Mouse (Mus musculus) brown adipose tissue, adult 24 weeks (tissue): ENCODE data around the gene Rab17. TPM values are rescaled to one million over a fixed set of nuclear protein-coding genes. Genes with fewer than 3 reads are reported as not detected.
A peak's percentile ranks its signal among the peaks of the same experiment; 100 is the strongest.

ENCODE experiments used
- H3K27ac ChIP-seq: fragments of 200-500 bp; replicated peaks from 2 replicates; pipeline ENCODE4 v1.5.1; 2012; ENCODE audit warnings: low read depth, mild to moderate bottlenecking, low read length
- H3K4me1 ChIP-seq: fragments of 200-500 bp; 2 replicates; pipeline ENCODE4 v1.6.1; 2012; ENCODE audit warnings: low read length, mixed read lengths; ENCODE audit not compliant: control insufficient read depth, insufficient read depth, insufficient read length
- H3K4me3 ChIP-seq: fragments of 200-500 bp; 2 replicates; pipeline ENCODE4 v1.5.1; 2012; ENCODE audit warnings: low read depth, mild to moderate bottlenecking, low read length, moderate library complexity; ENCODE audit not compliant: insufficient read depth
- polyA plus RNA-seq: library from polyadenylated mRNA; stranded (reverse); fragments of >200 nt; gene quantifications from 2 replicates; pipeline ENCODE4 v1.2.4, GENCODE M21; 2012; ENCODE audit not compliant: missing spikeins, insufficient read depth, insufficient read length

Rab17 gene
- polyA plus RNA-seq, 1 experiment = not detected

DNA sequence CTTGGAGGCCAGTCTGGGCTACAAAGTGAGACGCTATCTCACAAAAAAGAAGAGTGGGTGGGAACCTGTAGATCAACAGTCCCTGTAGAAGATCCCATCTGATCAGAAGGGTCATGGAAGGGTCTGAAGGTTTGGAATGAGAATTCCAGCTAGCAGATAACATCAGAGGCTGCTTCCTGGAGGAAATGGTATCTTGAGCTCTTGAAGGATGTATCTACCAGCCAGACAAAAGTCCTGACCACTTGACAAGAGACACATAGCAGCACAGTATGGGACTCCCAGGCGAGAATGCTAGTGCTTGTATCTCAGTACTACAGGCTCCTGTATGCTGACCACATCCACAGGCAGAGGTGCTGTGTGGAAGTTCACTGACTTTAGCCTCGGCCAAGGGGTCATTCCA lies 31.6 kb upstream of the Rab17 start:
- H3K4me3 ChIP-seq = no peak overlapping the region
- no peak overlapping the region for H3K27ac ChIP-seq
- peaks cover 33% of the 10 kb centered on the region for H3K4me1 ChIP-seq

DNA sequence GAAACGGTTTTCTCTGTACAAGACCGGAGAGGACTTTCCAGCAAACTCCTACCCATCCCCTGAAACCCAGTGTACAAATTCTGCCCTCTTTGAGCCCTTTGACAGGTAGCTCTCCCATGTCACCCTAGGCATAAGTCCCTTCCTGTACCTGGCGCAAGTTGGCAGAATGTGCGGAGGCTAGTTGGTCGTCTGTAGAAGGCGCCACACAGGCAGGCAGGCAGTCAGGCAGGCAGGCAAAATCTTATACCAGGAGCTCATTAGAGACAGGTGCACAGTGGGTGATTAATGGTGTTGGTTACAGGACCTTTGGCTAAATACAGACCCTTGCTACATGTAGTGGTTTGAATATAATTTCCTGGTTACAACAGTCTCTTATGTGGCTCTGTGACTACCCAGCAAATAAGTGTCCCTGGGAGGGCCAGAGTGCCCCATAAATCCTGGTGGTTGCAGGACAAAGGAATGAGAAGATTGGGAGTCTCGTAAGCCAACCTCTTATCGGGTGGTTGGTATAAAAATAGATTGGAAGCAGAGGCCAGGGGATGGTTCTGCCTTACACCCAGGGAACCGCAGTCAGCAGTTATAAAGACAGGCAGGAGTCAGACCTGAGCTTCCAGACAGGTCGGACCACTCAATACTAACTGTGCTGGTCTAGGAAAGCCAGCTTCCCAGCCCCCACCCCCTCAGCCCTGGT lies 30.6 kb upstream of the Rab17 start:
- H3K4me1 ChIP-seq = peaks cover 33% of the 10 kb centered on the region
- H3K27ac ChIP-seq = no peak overlapping the region
- peak overlapping the region; percentile 91 for H3K4me3 ChIP-seq

DNA sequence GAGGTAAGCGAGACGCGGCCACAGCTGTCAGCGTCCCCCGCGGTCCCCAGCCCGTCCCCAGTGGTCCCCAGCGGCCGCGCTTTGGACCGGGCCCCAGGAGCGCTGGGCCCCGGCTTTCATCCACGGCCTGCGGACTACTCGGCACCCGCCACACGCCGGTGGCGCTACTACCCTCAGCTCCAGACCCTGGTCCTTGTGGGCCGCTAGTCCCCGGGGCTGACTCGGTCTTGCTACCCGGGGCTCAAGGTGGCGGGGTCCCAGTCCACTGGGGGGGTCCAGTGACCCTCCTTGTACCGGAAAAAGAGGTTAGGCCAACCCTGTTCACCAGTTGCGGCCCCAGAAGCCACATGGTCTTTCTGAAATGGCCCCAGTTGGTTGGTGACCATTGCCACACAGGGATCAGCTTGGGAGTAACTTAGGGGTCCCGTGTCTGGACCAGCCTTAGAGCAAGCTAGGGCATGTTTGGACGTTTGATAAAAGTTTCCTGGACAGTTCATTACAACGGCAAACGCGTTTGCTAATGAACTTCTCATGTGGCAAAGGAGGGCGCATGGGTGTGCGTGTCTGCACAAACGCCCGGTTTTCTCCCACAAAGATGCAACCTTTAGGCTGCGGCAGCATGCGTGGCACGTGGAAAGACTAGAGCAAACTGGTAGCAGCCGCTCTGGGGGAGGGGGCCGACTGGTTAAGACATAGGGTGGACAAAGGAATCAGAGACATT lies 29.6 kb upstream of the Rab17 start:
- 0 out of 2 replicates have a peak overlapping the region, but pooled peaks have one; percentile 24 for H3K27ac ChIP-seq
- peaks cover 33% of the 10 kb centered on the region for H3K4me1 ChIP-seq
- H3K4me3 ChIP-seq = peak overlapping the region; percentile 91

DNA sequence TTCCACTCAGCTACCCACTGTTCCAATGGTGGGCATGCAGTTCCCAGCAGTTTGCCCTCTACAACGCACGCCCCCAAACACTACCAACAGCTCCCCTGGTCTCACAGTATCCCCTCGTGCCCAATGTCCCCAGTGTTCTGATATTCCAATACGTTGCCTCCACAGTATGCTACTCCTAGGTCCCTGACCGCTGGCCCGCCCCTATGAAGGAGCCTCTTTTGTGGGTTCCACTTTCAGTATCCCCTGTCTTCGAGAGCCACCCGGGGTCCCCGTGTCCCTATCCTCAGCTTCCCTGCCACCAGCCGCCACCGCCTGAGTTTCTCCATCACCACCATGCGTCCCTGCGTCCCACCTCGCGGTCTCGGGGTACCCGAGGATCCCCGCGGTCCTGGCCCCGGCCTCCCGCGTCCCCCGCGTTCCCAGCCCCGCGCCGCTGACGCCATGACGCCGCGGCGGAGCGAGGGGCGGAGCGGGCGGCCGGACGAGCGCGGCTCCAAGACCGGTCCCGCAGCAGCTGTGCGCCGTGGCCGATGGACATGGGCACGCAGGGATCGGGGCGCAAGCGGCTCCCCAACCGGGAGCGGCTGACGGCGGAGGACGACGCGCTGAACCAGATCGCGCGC lies 28.9 kb upstream of the Rab17 start, which contains the start of gene Lrrfip1:
Gene Lrrfip1, plus strand, starts transcription at position 470 of the 623 bp plus-strand sequence.
- peak within 1 kb of the TSS; percentile 75 for H3K27ac ChIP-seq
- peaks cover 28% of the 10 kb centered on the region for H3K4me1 ChIP-seq
- H3K4me3 ChIP-seq = peak within 1 kb of the TSS; percentile 91

DNA sequence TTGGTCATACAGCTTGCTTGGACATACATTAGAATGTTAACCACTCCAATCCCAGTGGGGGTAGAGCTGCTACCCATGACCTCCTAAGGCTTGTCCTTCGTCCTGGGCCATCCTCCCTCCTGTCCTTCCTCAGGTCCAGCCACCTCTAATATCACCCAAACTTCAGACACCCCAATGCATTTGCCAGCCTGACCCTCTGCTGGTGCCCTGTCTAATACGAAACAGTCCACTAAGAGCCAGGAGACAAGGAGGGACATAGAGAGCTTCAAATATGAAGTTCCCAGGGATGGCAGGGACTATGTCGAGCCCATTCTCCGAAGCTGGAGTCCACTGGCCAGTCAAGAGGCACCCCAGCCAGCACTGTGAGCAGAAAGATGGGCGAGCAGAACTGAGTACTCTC lies 28.2 kb upstream of the Rab17 start:
- Histone ChIP-seq H3K4me1 (peaks cover 20% of the 10 kb centered on the region), H3K27ac (no peak overlapping the region), H3K4me3 (peak overlapping the region; percentile 91; the same call in 1 of the 2 replicates)

DNA sequence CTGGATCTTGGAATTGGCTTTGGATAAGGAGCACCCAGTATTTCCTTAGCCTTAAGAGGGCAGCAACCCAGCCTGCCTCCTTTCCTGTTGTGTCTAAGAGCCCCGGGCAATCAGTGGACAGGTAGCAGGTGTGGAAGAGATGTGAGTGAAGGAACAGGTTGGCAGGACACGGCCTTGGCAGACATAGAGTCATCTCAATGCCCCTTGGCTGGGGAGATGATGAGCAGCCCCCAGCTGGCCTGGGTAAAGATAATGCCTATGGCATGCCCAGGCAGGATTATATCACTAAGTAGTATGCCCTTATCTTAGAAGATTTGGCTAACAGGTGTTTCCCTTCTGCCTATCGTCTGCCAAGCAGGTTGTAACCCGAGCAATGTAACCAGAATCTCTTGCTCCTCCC lies 27.7 kb upstream of the Rab17 start:
- no peak overlapping the region for H3K4me3 ChIP-seq
- peaks cover 16% of the 10 kb centered on the region for H3K4me1 ChIP-seq
- no peak overlapping the region for H3K27ac ChIP-seq

DNA sequence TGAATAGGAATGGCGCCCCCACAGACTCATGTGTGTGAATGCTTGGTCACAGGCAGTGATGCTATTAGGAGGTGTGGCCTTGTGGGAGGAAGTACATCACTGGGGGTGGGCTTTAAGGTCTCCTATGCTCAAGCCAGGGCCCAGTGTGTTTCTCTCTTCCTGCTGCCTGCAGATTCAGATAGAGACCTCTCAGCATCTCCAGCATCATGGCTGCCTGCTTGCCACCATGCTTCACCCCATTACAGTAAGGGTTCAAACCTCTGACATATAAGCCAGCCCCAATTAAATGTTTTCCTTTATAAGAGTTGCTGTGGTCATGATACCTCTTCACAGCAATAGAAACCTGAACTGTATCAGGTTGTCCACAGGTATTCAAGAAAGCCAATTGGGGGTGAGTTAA lies 26.5 kb upstream of the Rab17 start:
- Histone ChIP-seq H3K4me3 (no peak overlapping the region), H3K27ac (no peak overlapping the region), H3K4me1 (peaks cover 6% of the 10 kb centered on the region)

DNA sequence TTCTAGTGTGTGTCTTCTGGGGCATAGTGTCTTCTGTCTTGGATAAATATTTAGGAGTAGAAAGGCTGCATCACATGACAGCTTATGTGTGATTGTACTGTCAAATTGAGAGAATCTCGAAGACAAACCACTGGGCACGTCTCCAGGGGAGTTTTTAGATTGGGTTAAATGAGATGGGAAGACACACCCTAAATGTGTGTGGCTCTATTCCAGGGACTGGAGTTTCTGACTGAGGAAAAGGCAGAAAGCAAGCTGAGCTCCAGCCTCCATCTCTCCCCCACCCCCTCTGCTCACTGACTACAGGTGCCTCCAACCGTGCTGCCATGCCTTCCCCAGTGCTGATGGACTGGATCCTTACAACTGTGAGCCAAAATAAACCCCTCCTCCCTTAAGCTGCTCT lies 11.9 kb upstream of the Rab17 start:
- Histone ChIP-seq H3K4me3 (no peak overlapping the region), H3K27ac (peak overlapping the region; percentile 55; the same call in 1 of the 2 replicates), H3K4me1 (peaks cover 2% of the 10 kb centered on the region)

DNA sequence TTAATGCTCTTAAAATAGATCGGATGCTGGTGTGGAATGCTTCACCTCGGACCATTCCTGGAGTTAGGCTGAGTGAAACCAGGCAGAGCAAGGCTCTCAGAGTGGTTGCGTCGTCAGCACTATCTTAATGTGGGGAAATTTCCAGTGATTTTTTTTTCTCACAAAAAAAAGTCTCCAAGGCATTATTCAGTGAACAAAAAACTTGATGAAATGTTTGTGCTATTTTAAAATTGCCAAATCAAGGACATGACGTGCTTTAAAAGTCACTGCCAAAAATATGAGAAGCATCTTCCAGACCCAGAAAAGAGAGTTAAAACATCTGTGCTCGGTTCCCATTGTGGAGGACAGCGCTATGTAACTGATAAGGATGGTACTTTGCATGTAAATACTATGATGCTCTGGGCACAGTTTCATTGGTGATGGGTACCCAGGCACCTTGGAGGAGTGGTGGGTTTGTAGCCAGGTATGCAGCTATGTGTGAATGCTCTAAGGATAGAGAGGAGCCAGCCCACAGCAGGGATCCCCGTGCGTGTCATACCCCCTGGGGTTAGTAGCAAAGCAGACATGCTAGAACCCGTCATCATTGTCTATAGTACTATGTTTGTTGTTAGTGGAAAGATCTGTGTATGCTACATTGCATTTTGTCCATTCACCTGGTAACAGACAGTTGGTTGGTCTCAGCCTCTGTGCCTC lies 11.3 kb upstream of the Rab17 start:
- Histone ChIP-seq H3K27ac (peak overlapping the region; percentile 55), H3K4me1 (peaks cover 2% of the 10 kb centered on the region), H3K4me3 (no peak overlapping the region)

DNA sequence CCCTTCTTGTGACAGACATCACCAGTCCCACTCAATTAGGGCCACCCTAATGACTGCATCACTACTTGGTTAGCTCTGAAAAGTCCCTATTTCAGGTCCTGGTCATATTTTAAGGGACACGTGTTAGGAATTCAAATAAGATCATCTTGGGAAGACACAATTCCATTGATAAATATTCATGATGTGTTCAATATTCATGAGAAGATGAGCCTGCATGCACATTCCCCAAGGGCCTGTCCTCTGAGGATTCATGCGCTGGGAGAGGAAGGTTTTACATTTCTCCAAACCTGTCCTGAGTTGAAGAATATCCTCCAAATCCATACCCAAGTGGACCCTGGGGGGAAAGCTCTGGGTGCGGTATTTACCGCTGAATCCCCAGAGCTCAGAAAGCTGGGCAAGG lies 6.5 kb upstream of the Rab17 start:
- no peaks in the 10 kb centered on the region; the same call in none of the 2 replicates for H3K4me1 ChIP-seq
- H3K4me3 ChIP-seq = no peak overlapping the region
- H3K27ac ChIP-seq = no peak overlapping the region

DNA sequence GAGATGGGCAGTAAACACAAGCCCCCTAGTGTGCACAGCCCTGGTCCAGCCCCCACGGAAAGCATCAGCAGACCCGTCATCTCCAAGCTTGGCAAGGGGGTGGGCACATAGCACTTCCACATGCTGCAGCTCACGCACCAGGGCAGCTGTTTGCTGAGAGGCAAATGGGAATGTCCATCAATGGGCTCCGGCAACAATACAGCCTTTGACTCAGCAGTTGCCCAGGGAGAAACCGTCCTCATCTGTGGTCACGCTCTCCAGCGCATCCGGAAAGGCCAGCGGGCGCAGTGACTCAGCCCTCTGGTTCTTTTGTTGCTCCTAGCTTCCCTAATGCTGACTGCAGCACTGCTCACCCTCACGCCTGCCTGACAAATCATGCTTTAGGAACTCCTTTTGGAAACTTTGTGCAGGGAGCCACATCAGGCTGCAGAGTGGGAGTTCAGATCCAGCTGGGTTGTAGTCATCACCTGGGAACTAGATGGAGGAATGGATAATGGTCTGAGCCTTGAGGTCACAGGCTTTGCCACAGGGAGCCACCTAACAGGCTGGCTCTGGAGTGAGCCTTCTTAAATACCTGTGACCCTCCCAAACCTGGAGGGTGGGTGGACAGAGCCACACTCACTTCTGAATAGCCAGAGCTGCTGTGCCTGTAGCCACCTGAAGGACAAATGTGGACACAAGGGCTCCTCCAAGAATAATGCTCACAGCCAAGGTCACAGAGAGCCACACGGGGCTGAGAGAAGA lies 5.6 kb upstream of the Rab17 start:
- Histone ChIP-seq H3K27ac (no peak overlapping the region), H3K4me1 (no peaks in the 10 kb centered on the region; the same call in 1 of the 2 replicates), H3K4me3 (no peak overlapping the region)

DNA sequence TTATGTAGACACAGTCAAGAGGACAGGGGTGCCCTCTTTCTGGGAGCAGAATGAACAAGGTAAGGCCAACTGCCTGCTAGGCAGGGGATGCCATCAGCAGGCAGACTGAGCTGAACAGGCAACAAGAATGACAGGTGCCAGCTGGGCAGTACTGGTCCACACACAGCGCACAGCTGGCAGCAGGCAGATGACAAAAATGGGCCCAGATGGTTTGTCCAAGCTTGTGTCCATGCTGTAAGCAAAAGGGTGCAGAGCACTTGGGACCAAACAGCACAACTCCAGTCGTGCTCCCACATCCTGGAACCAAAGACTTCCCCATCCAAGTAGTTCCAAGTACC lies 4.1 kb upstream of the Rab17 start:
- Histone ChIP-seq H3K4me1 (no peaks in the 10 kb centered on the region), H3K27ac (no peak overlapping the region), H3K4me3 (no peak overlapping the region)

DNA sequence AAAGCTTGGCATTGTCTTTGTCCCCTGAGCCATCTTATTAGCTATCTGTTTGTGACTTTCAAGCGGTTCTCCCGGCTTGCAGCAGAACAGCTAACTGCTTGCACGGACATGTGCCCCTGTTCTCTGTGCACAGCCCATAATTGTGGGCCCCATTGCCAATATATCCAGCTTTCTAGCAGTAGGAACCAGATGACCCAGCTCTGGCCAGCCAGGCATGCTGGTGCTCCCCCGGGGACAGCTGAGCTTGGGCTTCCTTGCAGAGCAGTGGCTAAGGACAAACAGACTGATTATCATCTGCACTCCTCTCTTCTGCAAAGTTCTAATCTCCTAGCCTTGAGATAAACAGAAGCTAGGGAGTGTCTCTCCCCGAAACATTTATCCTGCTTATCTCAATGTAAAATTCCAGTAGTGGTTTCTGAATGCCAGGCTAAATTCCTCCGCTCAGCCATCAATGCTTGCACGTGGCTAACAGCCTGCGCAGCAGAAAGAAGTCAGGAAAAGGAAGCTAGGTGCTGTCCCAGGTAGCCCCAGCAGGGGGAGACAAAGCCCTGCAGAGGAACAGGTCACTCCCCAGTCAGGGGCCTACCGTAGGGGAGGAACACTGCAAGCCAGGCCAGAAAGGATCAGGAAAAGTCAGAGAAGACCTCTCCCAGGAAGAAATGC lies 3.6 kb upstream of the Rab17 start:
- no peaks in the 10 kb centered on the region for H3K4me1 ChIP-seq
- no peak overlapping the region for H3K4me3 ChIP-seq
- no peak overlapping the region for H3K27ac ChIP-seq

DNA sequence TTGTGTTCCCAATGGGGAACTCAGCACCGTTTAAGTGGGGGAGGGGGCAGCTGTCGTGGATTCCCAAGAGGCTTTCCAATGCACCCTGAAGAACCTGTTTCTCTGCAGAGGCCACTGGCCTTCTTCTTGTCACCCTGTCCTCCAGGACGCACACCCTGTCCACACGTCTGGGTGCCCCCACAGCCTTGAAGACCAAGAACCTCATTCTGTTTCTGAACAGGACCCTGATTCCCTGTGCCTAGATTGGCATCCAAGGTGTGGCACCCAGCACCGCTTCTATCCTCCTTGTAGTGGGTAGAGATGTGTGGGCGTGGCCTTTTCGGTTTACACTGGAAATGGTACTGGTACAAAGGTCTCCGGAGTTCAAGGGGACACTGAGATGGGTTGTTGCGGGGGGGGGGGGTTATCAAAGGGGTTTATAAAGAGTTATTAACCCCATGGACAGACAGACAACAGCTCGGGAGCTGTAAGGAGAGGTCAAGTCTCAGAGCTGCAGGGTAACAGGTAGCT lies 475 bp upstream of the Rab17 start:
- no peak overlapping the region for H3K4me3 ChIP-seq
- no peaks in the 10 kb centered on the region for H3K4me1 ChIP-seq
- no peak overlapping the region for H3K27ac ChIP-seq
